Mouse (Mus musculus) cerebellum, adult 9-11 months (tissue): ENCODE measurements around the gene Dnah6.
A peak's percentile ranks its signal among the peaks of the same experiment; 100 is the strongest.

Experiments
- DNase-seq: peaks from one replicate; pipeline ENCODE4 v3.0.0; 2022

The Dnah6 gene

DNA sequence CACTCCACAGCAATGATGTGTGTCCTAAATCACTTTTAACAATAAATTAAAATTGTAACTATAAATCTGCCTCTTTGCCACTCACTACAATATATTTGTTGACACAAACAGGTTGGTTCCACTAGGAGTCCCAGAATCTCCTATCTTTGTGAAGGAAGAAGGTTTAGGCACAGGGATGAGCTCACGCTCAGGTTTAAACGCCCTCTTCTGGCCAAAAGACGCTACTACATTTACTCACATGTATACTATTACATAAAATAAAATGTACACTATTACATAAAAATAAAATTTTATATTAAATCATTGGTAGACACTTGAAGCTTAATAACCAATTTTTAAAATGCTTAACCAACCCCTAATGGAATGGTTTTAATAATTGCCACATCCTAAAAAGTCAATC, 201.4 kb downstream of the Dnah6 start:
- DNase-seq = no peak

DNA sequence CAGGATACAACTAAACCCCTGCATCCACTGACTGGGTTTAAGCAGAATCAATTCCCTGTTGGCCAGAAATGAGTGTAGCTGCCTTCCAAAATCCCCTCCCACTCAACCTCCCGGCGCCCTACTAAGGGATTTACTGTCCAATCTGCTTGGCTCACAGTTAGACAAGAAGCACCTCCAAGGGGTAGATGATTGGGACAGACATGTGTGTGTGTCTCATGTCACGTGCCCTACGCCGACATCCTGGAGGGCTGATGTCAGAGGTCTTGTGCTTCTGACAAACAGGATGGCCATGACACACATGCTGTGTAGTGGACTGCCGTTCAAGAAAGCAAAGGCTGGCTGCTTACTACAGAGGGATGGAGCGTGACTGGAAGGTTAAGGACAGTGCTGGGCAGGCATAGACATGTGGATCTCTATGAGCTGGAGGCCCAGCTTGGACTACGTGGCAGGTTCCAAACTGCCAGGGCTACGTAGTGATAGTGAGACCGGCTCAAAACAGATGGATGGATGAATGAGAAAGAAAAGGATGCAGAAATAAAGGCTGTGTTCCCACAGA, 202.6 kb downstream of the Dnah6 start:
- no peak for DNase-seq

DNA sequence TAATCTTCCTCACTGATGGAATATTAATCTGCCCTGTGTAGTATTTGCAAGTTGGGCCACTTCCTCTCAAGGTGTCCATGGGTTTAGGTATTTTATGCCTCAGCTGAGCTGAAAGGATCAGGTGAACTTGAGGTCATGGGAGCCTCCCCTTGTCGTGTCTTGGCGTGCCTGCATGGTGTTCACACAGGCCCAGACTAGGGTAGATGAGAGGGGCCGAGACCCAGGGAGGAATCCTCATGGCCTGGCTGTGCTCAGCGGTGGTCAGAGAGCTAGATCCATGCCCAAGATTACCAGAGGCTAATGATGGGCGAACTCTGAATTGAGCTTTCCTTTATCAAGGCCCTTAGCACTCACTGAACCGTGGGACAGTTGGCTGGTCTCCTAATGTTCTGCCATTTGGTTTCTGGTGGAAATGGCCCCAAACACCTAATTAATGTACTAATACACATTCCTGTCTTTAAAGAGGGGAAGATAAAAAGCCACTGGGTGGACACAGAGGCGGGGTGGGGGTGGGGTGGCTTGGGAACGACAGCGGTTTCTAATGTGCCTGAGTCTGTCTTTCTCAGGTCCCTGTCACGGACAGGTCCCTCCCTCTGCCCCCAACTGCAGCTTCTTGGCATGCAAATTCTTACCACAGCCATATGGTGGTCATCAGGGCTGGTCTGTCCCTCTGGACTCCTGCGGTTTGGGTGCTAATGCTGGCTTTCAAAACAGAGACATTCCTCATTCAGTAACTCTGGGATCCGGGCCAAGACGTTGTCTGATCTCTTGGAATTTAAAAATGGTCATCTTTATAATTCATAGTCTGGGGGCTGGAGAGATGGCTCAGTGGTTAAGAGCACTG, 206.9 kb downstream of the Dnah6 start:
- DNase-seq = no peak

DNA sequence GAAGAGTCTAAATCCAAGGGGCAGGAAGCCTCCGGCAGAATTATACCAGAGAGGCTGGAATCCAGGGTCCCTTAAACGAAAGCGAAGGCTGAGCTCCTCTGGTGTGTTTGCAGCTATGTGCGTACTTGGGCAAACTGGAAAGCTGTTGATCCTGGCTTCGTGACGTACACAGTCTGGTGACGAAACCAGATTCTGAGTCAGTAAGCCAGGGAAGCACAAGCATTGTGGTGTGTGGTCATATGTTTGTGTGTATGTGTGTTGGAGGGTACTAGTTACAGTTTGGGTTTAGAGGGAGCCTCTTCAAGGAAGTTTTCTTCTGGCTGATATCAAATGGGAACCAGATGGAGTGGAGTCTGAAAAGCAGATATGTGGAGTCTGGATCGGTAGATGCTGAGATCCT, 208.5 kb downstream of the Dnah6 start:
- DNase-seq = no peak

DNA sequence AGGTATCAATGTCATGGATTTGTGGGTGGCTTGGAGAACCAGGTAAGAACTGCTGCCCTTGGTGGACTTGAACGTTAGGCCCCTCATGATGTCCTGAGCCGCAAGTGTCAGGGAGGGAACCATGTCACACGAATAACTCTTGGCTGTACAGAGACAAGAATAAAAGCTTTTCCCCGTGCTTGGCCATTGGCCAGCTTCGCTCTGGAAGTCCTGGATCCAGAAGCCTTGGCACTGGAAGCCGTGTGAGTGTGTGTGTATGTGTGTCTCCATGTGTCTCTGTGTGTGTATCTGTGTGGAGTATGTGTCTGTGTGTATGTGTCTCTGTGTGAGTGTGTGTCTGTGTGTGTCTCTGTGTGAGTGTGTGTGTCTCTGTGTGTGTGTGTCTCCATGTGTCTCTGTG, 209.6 kb downstream of the Dnah6 start:
- DNase-seq = no peak

DNA sequence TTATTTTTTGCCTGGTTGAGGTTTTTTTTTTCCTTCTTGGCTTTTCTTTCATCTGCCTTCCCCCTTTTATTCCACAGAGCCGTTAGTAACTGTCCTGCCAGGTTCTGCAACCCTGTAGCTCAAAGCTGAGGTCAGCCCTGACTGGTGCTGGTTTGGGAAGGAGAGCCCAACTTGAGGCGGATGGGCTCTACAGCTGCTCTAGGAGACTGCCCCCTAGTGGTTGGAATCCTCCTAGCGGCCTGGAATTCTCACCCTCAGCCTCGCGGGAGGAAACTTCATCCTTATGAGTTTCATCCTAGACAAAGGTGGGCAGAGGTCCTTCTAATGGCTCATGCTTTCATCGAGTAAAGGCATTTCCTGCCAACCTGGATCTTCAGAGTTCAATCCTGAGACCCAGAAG, 211.4 kb downstream of the Dnah6 start:
- DNase-seq = peak; percentile 20

DNA sequence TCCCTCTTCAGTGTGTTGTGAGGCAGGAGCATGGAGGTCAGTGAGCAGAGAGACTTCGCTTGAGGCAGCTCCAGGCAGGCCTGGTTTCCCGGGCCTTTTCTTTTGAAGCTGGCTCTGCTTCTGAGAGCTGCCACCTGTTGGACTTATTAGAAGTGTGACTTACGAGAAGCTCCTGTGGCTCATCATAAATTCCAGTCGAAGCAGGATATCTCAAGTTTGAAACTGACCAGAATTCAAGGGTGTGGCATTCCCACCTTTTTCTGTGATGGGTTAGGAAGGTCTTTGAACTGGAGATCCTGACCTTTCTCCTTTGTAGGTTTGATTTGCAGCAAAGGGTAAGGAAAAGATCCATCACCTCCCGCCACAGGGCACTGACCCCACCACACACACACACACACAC, 217.8 kb downstream of the Dnah6 start:
- DNase-seq = no peak

DNA sequence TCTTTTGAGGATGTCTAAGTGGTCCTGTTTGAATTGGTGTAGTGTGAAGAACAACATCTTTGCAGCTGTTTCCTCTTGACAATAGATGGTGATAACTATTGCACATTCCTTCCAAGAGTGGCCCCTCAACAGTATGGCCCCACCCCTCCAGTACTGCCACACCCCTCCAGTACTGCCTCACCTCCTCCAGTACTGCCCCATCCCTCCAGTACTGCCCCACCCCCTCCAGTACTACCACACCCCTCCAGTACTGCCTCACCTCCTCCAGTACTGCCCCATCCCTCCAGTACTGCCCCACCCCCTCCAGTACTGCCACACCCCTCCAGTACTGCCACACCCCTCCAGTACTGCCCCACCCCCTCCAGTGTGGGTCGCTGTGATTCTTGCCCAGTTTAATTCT, 219.1 kb downstream of the Dnah6 start:
- DNase-seq = no peak

DNA sequence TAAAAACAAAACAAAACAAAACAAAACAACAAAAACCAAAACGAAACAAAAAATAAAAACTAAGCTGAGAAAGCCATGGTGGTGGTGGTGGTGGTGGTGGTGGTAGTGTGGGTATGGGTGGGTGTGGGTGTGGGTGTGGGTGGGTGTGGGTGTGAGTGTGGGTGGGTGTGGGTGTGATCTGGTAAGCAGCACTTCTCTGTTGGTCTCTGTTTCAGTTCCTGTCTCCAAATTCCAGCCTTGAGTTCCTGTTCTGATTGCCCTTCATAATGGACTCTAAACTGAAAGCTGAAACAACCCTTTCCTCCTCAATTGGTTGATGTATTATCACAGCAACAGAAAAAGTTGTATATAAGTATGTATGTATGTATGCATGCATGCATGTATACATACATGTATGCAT, 222.6 kb downstream of the Dnah6 start:
- no peak for DNase-seq

DNA sequence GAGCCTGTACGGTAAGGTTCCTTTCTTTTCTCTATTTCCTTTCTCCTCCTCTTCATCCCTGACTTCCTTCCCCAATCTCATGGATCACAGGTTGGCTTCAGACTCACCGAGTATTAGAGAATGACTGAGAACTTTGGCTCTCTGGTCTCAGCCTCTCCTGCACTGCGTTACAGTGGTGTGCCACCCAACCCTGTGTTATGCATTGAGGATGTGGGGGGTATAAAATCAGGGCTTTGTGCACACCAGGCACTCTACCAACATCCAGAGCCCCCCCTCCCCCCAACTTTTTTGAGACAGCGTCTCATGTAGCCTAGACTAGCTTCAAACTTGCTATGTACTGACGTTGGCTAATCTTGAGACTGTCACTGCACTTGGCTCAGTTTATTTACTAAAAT, 227.8 kb downstream of the Dnah6 start:
- DNase-seq = no peak

DNA sequence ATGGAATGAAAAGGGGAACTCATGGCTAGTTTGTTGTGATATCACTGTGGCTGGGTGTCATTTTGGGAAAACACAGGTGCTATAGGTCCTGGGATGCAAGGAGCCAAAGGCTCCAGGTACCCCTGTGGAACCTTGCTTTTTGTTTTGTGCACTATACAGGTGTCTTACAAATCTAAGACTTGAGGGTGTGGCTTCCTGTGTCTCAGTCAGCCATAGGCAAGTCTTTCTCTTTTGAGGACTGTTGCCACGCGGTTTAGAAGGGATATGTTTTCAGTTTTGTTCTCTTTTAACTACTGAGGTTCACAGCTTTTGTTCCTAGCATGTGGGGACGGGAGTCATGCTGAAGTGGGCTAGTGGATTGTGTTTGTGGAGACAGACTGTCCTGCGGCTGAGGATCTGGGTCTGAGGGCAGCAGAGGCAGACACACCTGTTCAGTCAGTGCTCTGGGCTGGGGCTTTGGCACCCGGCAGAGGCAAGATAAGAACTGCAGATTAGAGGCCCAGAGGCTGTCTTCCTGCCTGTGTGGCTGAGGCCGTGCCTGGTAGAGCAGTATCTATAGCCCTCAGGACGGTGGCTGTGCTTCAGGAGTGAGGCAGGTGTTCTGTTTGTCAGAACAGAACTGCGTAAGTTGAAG, 228.3 kb downstream of the Dnah6 start:
- DNase-seq = no peak

DNA sequence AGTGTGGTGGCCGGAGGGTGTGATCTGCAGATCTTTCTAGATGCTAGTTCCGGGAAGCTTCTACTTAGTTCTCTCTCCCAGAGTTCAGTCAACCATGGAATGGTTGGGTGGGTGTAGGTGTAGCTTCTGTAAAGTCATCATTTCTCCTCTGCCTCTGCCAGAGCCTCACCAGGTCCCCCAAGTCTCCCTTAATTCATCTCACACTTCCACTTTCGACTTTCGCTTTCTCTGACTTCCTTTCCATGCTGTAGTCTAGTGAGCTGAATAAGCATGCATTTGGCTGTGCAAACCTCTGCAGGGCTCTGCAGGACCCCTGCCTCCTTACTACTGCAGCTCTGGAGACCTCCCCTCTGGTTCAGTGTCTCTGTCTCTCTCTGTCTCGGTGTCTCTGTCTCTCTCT, 231.2 kb downstream of the Dnah6 start:
- DNase-seq = no peak

DNA sequence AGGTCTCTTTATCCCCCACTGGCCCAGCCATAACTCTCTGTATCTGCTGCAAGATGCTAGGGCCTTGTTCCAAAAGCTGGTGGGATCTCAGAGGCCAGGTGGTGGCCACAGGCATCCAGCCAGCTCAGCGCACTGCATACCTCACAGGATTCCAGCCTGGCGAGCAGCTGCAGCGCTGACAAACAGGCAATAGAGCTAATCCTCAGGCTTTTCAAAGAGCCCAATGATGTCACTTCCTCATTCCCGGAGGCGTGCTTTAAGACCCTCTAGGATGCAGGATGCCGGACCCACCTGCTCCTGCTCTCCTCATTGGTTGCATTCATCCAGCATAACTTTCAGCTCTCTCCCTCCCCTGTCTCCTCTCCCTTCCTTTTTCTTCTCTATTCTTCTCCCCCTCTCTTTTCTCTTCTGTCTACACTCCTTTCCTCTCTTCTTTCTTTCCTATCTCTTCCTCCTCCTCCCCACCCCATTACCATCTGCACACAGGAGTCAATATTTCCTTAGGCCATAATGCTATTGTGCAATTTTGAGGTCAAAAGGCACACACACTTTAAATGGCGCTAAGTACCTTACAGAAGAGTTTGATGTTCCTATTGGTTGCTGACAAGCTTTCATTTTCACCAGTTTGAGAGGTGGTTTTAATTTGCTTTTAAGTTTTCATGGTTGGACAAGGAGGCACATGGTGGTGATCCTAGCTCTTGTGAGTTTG, 232.3 kb downstream of the Dnah6 start:
- DNase-seq = peak; percentile 66

DNA sequence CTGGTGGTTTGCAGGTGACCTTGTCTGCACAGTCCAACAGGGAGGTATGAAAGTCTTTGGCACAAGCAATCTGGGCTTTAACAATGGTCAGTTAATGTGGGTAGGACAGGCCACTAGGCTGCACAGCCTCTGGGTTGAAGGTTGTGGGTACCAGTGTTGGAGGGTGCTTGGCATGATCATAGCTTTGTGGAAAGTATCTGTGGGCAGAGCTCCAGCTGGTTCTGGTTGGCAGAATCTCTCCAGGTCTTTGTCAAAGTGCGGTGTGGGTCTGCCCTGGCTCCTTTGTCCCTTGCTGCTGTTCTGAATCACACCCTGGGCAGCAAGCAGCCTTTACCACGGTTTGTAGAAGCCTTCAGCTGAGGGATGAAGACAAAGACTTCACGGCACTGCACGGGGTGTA, 238.9 kb downstream of the Dnah6 start:
- DNase-seq = no peak

DNA sequence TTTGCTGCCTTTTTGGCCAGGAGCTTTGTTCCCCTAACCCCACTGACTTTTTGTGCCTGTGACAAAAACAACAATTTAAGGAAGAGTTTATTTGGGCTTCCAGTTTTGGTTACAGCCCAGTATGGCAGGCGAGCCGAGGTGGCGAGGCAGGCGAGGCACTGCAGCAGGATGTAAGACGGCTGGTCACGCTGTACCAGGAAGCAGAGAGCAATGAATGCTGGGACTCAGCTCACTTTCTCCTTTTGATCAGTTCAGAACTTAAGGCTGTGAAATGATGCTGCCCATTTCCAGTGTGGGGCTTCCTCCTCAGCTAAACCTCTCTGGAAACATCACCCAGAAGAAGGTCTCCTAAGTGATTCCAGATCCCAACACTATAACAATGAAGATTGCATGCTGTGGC, 239.6 kb downstream of the Dnah6 start:
- no peak for DNase-seq

DNA sequence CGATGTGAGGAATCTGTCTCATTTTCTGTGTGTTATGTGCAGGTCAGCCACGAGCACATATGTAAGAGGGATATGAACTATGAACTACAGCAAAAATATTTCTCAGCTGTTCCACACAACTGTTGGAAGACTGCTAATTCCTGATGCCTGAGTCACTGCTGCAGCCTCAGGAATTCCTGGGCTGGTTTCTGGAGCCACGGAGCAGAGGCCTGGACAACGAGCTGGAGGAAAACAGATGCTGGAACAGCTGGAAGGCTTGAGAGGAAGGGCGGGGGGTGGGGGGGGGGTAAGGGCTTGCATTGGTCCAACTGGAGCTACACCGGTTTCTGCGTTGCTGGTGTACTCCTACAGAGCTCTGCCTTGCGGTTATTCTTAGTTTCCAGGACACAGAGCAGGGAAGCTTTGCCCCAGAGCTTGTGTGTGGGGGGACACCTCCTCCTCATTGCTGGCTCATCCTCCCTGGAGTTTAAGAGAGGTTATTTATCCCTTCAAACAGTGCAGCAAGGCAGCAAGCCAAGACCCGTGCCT, 240.3 kb downstream of the Dnah6 start:
- no peak for DNase-seq

DNA sequence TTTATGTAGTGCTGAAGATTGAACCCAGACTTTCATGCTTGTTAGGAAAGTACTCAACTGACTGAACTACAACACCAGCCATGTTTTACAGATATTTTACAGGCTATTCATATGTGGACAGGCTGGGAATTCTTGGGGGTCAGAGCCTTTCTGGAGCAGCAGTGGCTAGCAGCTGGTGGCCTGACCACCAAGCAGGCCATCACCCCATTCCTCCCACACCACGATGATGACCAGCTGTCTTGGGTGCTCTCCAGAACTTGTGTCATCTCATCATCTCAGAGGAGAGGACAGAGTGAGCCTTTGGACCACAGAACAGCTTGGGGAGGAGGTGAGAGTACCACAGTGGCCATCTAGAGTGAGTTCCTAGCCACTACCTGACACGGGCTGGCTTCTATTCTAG, 244.6 kb downstream of the Dnah6 start:
- DNase-seq = no peak

DNA sequence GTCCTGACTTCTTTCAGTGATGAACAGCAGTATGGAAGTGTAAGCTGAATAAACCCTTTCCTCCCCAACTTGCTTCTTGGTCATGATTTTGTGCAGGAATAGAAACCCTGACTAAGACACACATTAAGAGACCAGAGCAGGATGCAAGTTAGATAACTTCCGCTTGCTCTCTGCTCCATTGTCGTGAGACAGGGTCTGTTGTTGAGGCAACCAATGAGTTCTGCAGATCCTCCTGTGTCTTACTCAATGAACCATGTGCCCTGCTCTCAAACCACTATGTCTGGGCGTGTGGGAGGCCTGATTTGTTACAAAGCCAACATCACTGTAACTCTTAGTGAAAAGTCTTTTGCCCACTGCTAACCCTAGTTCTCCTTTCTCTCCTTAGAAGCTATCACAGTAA, 250.4 kb downstream of the Dnah6 start:
- DNase-seq = no peak

DNA sequence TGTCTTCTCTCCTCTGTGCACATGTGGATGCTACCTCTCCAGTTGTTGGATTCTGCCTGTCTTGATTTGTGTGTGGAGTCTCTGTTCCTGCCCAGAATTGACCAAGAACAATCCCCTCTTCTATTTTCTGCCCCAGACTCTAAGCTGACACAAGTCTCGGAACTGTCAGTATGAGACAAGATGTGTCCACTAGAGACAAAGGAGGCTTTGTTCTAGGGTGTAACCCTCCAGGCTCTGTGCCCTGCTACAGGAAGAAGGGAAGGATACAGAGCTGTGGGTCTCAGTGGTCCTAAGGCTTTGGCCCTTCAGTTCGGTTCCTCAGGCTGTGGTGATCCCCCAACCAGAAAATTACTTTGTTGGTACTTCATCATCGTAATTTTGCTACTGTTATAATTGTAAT, 251.7 kb downstream of the Dnah6 start:
- no peak for DNase-seq
